Mouse (Mus musculus) heart, adult 11 months (tissue): ENCODE data around the gene Eef1akmt3.

Experiments
- DNase-seq: peaks from one replicate; pipeline ENCODE4 v3.0.0; 2022

Eef1akmt3 gene

GRCm38 (mm10) chr10:127070190-127071121 is 29.1 kb upstream of the Eef1akmt3 start, which contains the start of gene Tspan31:
Tspan31 (minus strand) TSS chr10:127070264.
- DNase-seq, result peak; percentile 100

DNA sequence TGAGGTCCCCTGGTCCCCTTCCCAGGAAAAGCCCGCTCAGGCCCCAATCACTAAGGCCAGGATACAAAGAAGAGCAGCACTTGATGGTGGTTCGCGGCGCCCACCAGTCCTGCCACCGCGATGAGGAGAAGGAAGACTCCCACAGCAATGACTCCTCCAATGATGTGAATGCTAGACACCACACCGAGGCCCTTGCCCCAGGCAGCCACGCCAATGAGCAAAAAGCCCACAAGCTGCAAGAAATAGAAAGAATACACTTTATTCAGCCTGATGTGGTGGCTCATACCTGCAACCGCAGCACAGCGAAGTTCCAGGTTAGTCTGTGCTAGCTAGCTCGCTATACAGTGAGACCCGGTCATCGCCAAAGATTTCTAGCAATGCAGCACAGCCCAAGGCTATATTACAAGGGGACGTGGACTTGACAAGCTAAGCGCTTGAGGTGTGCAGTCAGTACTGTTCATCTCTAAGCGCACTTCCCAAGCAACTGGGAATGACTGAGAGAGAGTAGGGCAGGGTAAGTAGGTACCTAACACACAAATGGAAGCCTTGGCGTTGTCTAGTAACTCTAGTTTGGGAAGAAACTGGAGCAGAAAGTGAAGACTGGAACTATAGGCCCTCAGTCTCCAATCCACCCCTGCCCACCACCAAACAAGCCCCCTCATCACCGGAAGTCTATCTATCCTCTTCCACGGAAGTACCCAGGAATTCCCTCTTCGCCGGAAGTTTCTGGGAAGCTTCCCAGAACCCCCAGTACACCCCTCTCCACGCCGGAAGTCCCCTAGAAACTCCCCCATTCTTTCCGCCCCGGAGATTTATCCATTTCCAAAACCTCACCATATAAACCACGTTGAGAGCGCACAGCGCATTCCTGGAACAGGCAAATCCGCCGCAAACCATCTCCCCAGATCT is 28.2 kb upstream of the Eef1akmt3 start:
- DNase-seq, result peak; percentile 91

DNA sequence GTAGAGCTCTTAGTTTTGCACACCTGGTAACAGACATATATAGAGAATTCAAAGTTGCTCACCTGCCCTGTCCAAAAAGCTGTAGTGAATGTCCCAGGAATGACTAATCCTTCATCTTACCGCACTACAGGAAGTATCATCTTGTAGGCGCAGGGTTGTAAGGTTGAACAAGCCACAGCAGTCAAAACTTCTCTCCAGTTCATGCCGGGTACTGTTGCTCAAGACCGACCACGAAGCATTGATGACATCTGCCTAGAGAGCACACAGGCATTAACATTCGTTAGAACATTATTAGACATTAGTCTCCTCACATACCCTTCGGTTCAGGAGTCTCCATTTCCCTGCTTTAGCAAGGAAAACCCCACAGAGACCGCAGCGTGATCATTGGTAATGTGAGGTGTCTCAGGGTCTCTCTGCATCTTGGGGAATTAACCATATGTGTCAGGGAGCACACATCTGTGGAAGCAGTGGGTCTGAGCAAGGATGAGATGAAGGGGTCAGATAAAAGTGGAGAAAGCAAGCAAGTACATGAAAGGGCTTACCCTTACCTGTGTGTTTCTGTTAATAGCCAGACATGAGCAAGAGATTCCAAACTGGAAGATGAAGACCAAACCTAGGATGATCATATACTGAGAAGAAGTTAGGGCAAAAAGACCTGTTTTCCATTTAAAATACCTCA is 27.2 kb upstream of the Eef1akmt3 start:
- no peak for DNase-seq

DNA sequence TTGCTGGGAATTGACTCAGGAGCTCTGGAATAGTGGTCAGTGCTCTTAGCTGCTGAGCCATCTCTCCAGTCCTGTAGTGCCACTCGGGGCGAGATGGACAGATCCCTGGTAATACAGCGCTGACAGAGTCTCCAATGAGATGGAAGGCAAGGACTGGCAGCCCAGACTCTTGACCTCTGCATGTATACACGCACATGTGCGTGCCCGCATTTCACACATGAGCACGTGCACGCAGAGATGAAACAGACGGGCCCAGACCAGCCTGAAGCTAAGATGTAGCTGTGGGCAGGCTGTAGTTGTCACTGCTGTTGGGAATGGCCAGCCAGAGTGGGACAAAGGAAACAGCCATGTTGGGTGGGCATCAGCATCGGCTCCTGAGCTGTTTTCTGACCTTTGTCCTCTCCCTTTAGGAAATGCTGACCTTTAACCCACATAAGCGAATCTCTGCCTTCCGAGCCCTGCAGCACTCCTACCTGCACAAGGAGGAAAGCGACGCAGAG is 25.3 kb upstream of the Eef1akmt3 start:
- DNase-seq, result peak; percentile 91

- DNase-seq, result peak; percentile 91
Measured at GRCm38 (mm10) chr10:127065981-127066380, 24.7 kb upstream of the Eef1akmt3 start.

DNA sequence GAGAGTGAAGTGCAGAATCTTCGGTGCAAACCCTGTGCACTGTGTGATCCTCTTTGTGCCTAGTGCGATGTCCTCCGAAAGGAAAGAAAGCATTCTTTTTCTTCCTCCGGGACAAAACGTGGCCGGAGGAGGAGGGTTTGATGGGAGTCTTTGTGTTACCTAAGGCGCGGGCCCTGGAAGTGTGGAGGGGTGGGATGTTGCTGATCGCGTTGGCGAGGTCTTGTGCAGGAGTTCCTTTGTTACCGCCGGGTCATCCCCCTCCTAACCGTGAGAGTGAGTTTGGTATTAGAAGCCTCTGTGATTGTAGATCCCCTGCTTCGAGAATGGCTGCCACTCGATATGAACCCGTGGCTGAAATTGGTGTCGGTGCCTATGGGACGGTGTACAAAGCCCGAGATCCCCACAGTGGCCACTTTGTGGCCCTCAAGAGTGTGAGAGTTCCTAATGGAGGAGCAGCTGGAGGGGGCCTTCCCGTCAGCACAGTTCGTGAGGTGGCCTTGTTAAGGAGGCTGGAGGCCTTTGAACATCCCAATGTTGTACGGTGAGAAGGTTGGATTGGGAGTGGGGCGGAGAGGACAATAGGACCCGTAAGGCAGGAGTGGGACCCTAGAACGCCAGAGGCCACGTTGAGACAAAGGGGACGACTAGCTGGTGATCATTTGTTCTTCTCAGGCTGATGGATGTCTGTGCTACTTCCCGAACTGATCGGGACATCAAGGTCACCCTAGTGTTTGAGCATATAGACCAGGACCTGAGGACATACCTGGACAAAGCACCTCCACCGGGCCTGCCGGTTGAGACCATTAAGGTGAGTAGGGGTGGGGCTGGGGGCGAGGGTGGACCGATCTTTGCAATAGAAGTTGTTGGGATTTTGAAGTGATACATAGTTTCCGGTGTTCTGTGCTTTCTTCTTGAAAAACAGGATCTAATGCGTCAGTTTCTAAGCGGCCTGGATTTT is 22.9 kb upstream of the Eef1akmt3 start:
- DNase-seq, result peak; percentile 94

DNA sequence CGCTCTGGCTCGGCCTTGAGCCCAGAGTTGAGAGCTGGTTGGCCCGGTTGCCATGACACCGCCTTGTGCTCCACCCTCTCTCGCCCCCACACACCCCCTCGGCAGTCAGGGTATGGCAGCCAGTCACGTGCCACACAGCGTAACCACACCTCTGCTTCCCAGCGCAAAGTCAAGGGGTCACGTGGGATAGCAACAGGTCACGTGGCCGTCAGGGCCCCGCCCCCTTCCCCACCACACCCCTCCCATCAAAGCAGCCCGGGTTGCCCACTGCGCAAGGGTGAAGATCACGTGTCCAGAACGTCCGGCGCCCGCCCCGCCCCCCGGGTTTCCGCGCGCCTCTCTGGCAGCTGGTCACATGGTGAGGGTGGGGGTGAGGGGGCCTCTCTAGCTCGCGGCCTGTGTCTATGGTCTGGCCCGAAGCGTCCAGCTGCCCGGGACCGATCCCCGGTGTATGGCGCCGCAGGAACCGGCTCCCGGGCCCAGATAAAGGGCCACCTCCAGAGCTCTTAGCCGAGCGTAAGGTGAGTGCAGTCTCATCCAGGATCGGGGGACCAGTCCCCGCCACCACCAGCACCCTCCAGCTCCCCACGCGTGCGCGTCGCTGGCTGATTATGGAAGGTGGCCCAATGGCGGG is 22.0 kb upstream of the Eef1akmt3 start, which contains the start of gene Cdk4:
Cdk4 (plus strand) TSS at position 296 of the 634 bp plus-strand sequence.
- peak; percentile 100 for DNase-seq

DNA sequence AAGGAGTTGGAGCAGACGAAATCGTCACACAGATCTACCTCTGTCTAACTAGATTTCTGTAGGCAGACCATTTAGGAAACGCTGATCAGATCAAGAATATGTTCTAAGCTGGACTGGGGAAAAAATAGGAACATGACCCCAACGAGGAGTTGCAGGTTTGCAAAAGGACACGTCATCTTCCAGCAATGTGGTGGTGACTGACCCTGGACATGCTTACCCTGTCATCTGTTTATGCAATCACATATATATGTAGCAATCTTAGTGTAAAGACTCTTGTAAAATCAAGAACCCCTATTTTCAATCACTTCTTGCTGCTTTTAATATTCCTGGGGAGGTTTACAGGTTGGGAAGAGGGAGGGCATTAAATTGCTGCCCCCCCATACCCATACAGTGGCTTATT is 21.2 kb upstream of the Eef1akmt3 start:
- peak; percentile 78 for DNase-seq

DNA sequence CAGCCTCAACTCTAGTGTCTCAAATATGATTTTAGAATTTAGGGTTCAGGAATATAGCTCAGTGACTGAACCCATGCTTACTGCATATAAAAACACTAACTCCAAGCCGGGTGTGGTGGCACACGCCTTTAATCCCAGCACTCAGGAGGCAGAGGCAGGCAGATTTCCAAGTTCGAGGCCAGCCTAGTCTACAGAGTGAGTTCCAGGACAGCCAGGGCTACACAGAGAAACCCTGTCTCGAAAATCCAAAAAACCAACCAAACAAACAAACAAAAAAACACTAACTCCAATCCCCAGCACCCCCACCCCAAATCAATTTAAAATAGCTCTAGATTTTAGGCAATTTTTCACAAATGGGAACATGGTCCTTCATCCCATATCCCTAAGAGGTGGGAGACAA is 20.8 kb upstream of the Eef1akmt3 start:
- peak; percentile 88 for DNase-seq

- DNase-seq, result peak; percentile 69
Measured at GRCm38 (mm10) chr10:127061513-127061912, 20.2 kb upstream of the Eef1akmt3 start.

DNA sequence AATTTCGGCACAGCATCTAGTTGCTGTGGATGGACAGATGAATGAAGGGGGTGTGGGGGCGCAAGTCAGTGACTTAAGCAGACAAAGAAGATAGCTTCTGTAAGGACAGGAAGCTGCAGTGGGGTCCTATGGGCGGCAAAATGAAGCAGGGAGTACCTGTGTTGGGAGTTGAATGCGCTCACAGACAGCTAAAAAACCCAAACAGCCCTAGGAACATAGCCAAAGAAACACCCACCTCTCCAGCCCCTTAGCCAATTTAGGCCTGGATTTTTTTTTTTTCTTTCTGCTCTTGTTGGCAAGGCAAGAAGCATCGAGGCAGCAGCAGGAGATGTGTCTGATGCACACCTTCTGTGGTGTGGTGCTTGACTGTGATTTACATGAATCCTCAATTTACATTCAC is 19.8 kb upstream of the Eef1akmt3 start:
- peak; percentile 89 for DNase-seq

DNA sequence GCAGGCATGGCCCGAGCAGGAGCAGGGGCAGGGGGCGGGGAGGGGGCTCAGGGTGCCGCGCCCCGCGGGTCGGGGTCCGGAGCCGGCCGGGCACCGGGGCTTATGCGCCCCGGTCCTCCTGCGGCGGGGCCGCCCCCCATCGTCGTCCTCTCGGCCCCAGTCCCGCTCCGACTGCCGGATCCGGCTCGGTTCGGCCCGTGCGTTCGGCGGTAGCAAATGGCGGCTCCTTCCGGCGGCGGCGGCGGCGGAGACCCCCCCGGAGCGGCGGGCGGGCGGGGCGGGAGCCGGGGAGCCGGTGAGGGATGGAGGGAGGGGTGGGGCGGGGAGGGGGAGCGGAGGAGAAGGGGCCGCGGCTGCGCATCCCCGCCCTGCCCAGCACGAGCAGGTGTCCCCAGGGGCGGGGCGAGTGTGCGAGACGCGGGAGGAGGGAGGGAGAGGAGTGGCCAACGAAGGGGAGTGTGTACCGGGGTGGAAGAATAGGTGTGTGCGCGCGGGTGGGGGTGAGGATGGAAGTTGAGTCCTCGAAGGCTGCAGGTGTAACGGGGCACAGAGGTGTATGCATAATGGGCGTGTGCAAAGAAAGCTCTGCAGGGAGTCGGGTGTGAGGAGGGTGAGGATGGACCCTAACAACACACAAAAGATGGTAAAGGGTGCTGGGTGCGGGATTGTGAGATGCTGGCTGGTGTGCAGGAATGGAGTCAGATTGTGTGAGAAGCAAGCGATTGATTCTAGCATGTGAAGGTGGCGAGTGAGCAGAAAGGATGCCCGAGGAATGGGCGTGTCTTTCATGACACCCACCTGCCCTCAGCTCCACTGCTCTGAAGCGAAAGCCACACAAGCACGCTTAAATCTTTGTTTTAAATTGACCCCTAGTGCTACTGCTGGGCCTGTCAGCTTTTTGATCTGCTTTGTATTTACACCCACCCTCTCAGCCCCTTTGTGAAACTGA is 18.9 kb upstream of the Eef1akmt3 start, which contains the start of gene March9:
March9 (minus strand) TSS at position 217 of the 949 bp plus-strand sequence.
- DNase-seq, result peak; percentile 97

GRCm38 (mm10) chr10:127059174-127059967 is 18.1 kb upstream of the Eef1akmt3 start:
- peak; percentile 91 for DNase-seq

GRCm38 (mm10) chr10:127058708-127059107 is 17.4 kb upstream of the Eef1akmt3 start:
- no peak for DNase-seq

DNA sequence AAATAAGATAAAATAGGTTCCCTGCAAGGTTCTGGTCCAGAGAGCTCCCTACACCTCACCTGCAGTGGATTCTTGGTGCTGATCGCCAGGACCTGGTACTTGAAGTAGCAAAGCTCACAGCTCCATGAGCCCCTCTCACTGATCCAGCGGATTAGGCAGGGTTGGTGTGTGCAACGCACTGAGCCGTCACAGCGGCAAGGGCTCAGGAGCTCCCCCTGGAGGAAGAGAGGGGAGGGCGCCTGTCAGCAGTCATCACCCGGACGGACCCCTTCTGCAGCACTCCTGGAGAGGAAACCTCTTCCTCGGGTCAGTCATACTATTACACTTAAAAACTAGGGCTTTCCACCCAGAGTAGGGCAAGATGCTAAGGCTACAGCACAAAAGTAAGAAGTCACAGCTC is 16.8 kb upstream of the Eef1akmt3 start:
- DNase-seq, result peak; percentile 95

- peak; percentile 92 for DNase-seq
Measured at GRCm38 (mm10) chr10:127056490-127056889, 15.2 kb upstream of the Eef1akmt3 start.

DNA sequence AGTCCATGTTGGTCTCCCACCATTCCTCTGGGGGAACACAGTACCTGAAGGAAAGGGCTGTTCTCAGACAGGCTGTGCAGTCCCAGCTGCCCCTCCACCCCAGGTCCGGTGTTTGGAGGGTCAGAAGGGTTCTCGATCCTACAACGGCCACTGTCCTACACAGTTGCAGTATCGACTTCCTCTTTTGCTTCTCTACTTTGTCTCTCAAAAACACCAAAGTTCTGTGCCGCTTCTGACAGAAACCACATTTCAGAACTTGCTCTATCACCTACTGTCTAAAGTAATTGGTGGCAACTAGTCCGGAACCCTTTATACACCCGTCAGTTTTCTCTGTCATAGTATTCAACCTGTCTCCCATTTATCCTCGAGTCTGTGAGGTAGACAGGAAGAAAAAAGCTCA is 14.1 kb upstream of the Eef1akmt3 start:
- DNase-seq, result no peak

- DNase-seq, result no peak
Measured at GRCm38 (mm10) chr10:127054646-127055045, 13.3 kb upstream of the Eef1akmt3 start.

DNA sequence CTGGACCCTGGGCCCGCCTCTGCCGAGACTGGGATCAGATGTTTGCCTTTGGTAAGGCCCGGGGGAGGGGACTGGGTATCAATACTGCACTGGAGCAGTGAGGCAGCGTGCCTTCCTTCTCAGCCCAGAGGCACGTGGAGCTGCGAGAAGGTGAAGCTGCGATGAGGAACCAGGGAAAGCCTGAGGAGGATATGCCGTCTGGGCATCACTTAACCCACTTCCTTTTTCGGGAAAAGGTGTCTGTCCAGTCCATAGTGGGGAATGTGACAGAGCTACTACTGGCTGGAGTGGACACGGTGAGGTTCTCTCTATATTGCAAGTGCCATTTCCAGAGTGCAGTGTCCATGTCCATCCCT is 8.8 kb upstream of the Eef1akmt3 start:
- no peak for DNase-seq
